ENCODE assay signal across 7 mouse cellular contexts in the genomic region with DNA sequence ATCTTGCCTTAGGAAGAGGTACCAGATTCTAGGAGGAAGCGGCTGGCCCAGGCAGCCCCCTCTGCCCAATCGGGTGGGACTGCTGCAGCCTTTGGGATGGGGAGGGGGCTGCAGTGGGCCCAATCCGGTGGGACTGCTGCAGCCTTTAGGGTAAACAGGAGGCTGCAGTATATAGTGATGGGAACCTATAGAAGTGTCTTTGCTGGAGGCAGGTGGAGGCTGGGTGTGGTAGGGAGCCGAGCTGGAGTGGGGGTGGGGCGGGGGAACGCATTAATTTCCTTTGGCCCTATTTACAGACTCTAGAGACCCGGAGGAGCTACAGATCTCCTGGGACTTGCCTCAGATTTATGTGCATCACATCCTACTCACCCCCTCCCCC. TPM values are rescaled to one million over a fixed set of nuclear protein-coding genes. Genes with fewer than 3 reads are reported as not detected.
DNase-seq lines count a peak whose midpoint lies in the region; ATAC-seq lines count a peak whose summit lies in the region.

A gene (plus strand): TSS at position 373 of the 379 bp plus-strand sequence.

- no peak for DNase-seq in liver
- no peak for DNase-seq in layer of hippocampus, postnatal 25 days (ENCODE audit: extremely low spot score in 1 of 2, low spot score in 1 of 2)
- DNase-seq in adrenal gland, postnatal 25 days: no peak

- no peak within 1 kb of the TSS for H3K9ac ChIP-seq in liver, embryonic 12.5 days
- H3K9ac ChIP-seq in forebrain, embryonic 13.5 days: peak within 1 kb of the TSS; percentile 61
- H3K9ac ChIP-seq in neural tube, embryonic 15.5 days (replicated peaks): peak within 1 kb of the TSS; percentile 45

- no peaks in the 10 kb centered on the region for H3K36me3 ChIP-seq in liver, embryonic 12.5 days
- no peaks in the 10 kb centered on the region for H3K36me3 ChIP-seq in forebrain, embryonic 13.5 days (ENCODE audit: poor library complexity, severe bottlenecking)
- no peaks in the 10 kb centered on the region for H3K36me3 ChIP-seq in neural tube, embryonic 15.5 days

- no peak within 1 kb of the TSS for H3K27ac ChIP-seq in liver, embryonic 12.5 days
- H3K27ac ChIP-seq in forebrain, embryonic 13.5 days: no peak within 1 kb of the TSS
- H3K27ac ChIP-seq in neural tube, embryonic 15.5 days (replicated peaks): peak within 1 kb of the TSS; percentile 24; the same call in 1 of the 2 replicates

- WGBS in liver, embryonic 12.5 days (ENCODE audit: insufficient replicate concordance): 22% methylated on average over 6 of the region's 7 CpGs
- WGBS in forebrain, embryonic 13.5 days: 24% methylated on average over 7 of the region's 7 CpGs
- 33% methylated on average over 7 of the region's 7 CpGs for WGBS in neural tube, embryonic 15.5 days

- no peaks in the 10 kb centered on the region for H3K4me1 ChIP-seq in liver, embryonic 12.5 days
- 0 out of 2 replicates have a peak, but pooled peaks cover 3% of the 10 kb centered on the region for H3K4me1 ChIP-seq in forebrain, embryonic 13.5 days
- 0 out of 2 replicates have a peak, but pooled peaks cover 10% of the 10 kb centered on the region for H3K4me1 ChIP-seq in neural tube, embryonic 15.5 days

- peaks cover 29% of the 10 kb centered on the region for H3K27me3 ChIP-seq in liver, embryonic 12.5 days (replicated peaks)
- 0 out of 2 replicates have a peak, but pooled peaks cover 2% of the 10 kb centered on the region for H3K27me3 ChIP-seq in forebrain, embryonic 13.5 days
- H3K27me3 ChIP-seq in neural tube, embryonic 15.5 days (replicated peaks): no peaks in the 10 kb centered on the region

- no peaks in the 10 kb centered on the region for H3K9me3 ChIP-seq in liver, embryonic 12.5 days (replicated peaks)
- H3K9me3 ChIP-seq in forebrain, embryonic 13.5 days (replicated peaks): no peaks in the 10 kb centered on the region
- no peaks in the 10 kb centered on the region for H3K9me3 ChIP-seq in neural tube, embryonic 15.5 days (replicated peaks)

- peak within 1 kb of the TSS; percentile 8; the same call in 1 of the 2 replicates for H3K4me2 ChIP-seq in liver, embryonic 12.5 days
- H3K4me2 ChIP-seq in forebrain, embryonic 13.5 days: peak within 1 kb of the TSS; percentile 60
- H3K4me2 ChIP-seq in neural tube, embryonic 15.5 days: peak within 1 kb of the TSS; percentile 65

- H3K4me3 ChIP-seq in liver, embryonic 12.5 days: no peak within 1 kb of the TSS
- H3K4me3 ChIP-seq in forebrain, embryonic 13.5 days: peak within 1 kb of the TSS; percentile 37
- H3K4me3 ChIP-seq in neural tube, embryonic 15.5 days (replicated peaks): peak within 1 kb of the TSS; percentile 43

- ATAC-seq in liver, embryonic 12.5 days: no peak
- ATAC-seq in forebrain, embryonic 13.5 days: peak; percentile 76
- peak; percentile 72 for ATAC-seq in neural tube, embryonic 15.5 days (ENCODE audit: low FRiP score)
- no peak for ATAC-seq in megakaryocyte-erythroid progenitor cell, adult 5-6 weeks (replicated peaks; ENCODE audit: low FRiP score, low TSS enrichment, poor library complexity, severe bottlenecking)

RNA-seq across cellular contexts. Expression of the gene that starts here (rescaled TPM):
- polyA plus RNA-seq in liver, embryonic 12.5 days (2016; fragmentation: Nextera tagmentation; extraction: Ambion mirVana): not detected in 2 replicates
- 1.7 and 1.9 TPM in 2 replicates for polyA plus RNA-seq in forebrain, embryonic 13.5 days (2015; fragmentation: Nextera tagmentation; extraction: Ambion mirVana)
- total RNA-seq in layer of hippocampus, postnatal 25 days (2021): 10 to 100 TPM; 15.7 to 25.1 TPM
- polyA plus RNA-seq in neural tube, embryonic 15.5 days (2015; fragmentation: Nextera tagmentation; extraction: Ambion mirVana): 4.5 and 6.0 TPM in 2 replicates
- 0.29 and 0.36 TPM in 2 replicates for total RNA-seq in adrenal gland, postnatal 25 days (2021)
- not detected in 2 replicates for total RNA-seq in megakaryocyte-erythroid progenitor cell, adult 5-6 weeks (2014; fragmentation: Nextera tagmentation)
- total RNA-seq in megakaryocyte-erythroid progenitor cell, adult 5-6 weeks (2017): not detected in 2 replicates

Comparison
In these comparisons a context has a peak if more than half of its experiments do, and no peak if none do; other contexts are left out.
1. RNA of the gene that starts here (total RNA-seq): 15.7 to 25.1 TPM in layer of hippocampus, postnatal 25 days; 0.29 to 0.36 TPM in adrenal gland, postnatal 25 days and not detected in megakaryocyte-erythroid progenitor cell, adult 5-6 weeks; every median in the first group is over 10 times any median in the second.
2. ATAC-seq: peak in forebrain, embryonic 13.5 days (single experiment) and neural tube, embryonic 15.5 days (single experiment); none in liver, embryonic 12.5 days (single experiment) and megakaryocyte-erythroid progenitor cell, adult 5-6 weeks (single experiment).
3. H3K4me2 ChIP-seq: peak in every context shown above with its lines; median percentile 65 in neural tube, embryonic 15.5 days; 60 in forebrain, embryonic 13.5 days; 8 in liver, embryonic 12.5 days.